Mouse (Mus musculus): ENCODE data around the gene Ccr10.

DNA sequence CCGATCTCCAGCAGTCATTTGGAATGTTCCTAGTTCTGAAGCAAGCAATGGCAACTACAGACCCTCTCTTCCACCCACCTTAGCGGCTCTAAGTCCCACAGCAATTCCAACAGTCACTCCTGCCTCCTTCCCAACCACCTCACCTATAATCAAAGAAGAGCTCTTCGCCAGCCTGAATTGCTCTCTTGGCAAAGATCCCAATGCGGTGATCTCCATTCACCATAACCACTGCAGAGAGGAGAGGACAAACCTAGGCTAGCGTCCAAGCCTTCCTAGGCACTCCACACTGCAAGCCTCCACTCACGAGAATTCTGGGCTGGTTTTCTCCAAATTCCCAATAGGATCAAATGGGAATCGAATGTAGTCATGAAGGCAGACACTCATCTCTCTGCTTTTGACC is 17.8 kb upstream of the Ccr10 start:
- TF ChIP-seq CTCF (IDR thresholded peaks at IDR 0.05) (no peak), EP300 (IDR thresholded peaks at IDR 0.05) (no peak)
